Mouse (Mus musculus) heart, adult 2 months (tissue): Measurements from ENCODE around the gene Arid5b. TPM values are rescaled to one million over a fixed set of nuclear protein-coding genes. Genes with fewer than 3 reads are reported as not detected.

Source experiments
- DNase-seq, 2 experiments: peaks; one replicate each; pipeline ENCODE4 v3.0.0; 2021
- H3K27ac ChIP-seq: fragments of 200-600 bp; 2 replicates; pipeline ENCODE4 v1.8.1; 2022
- H3K27me3 ChIP-seq: fragments of 200-500 bp; 2 replicates; pipeline ENCODE4 v1.6.1; 2012; ENCODE audit warnings: mild to moderate bottlenecking, low read length, inconsistent platforms, mixed read lengths; ENCODE audit not compliant: control insufficient read depth, insufficient read depth
- H3K36me3 ChIP-seq: fragments of 200-500 bp; 2 replicates; pipeline ENCODE4 v1.6.1; 2012; ENCODE audit warnings: low read length, inconsistent platforms; ENCODE audit not compliant: control insufficient read depth, insufficient read depth
- H3K4me1 ChIP-seq: fragments of 200-500 bp; 2 replicates; pipeline ENCODE4 v1.6.1; 2011; ENCODE audit warnings: low read length; ENCODE audit not compliant: control insufficient read depth, insufficient read depth
- H3K4me3 ChIP-seq: fragments of 200-600 bp; 2 replicates; pipeline ENCODE4 v1.8.1; 2022
- H3K79me2 ChIP-seq: fragments of 200-500 bp; replicated peaks from 2 replicates; pipeline ENCODE4 v1.6.1; 2012; ENCODE audit warnings: mild to moderate bottlenecking, inconsistent platforms, low read length, moderate library complexity, mixed read lengths; ENCODE audit not compliant: control insufficient read depth, insufficient read depth
- H3K9ac ChIP-seq: fragments of 200-500 bp; 2 replicates; pipeline ENCODE4 v1.6.1; 2012; ENCODE audit warnings: low read depth, mild to moderate bottlenecking, control low read depth, inconsistent platforms, low read length, mixed read lengths
- CTCF ChIP-seq: fragments of 200-600 bp; IDR thresholded peaks from 2 replicates; pipeline ENCODE4 v1.8.1; 2022; ENCODE audit warnings: antibody characterized with exemption, mild to moderate bottlenecking, moderate library complexity
- EP300 ChIP-seq: fragments of 200-500 bp; IDR thresholded peaks from 2 replicates; pipeline ENCODE4 v1.6.1; 2011; ENCODE audit warnings: low read depth, low read length, control low read depth; ENCODE audit not compliant: insufficient read depth
- POLR2A ChIP-seq: fragments of 200-500 bp; IDR thresholded peaks from 2 replicates; pipeline ENCODE4 v1.6.1; 2011; ENCODE audit warnings: mild to moderate bottlenecking, low read depth, low read length, control low read depth; ENCODE audit not compliant: insufficient read depth
- WGBS: fragments of 180-500 bp; shearing (Covaris S2); methylation state at CpG from one replicate; pipeline ENCODE4 v1.1.7; 2018; 5-methylcytosine and 5-hydroxymethylcytosine counted together
- intact Hi-C: fragments of 180-260 bp; cut with DNase I; formaldehyde crosslinking; loops from one replicate; pipeline ENCODE4 v1.15.1; 2025
- polyA plus RNA-seq: library from polyadenylated mRNA; depleted of rRNA; stranded (reverse); fragments of >200 nt; gene quantifications from 2 replicates; pipeline ENCODE4 v1.2.3, GENCODE M21; 2012
- total RNA-seq, 2 experiments: library from RNA; stranded (reverse); gene quantifications; 2 replicates each; pipeline ENCODE4 v1.2.3; 2021

Gene Arid5b
- total and polyA plus RNA-seq, 3 experiments: 6.3 to 22.5 (median 21.1) TPM

GRCm38 (mm10) chr10:68179741-68180140, 98.8 kb downstream of the Arid5b start:
- H3K27ac ChIP-seq: no peak overlapping the region
- intact Hi-C loops: no loop called here
- no peak overlapping the region for H3K9ac ChIP-seq
- no peak overlapping the region for H3K4me3 ChIP-seq
- H3K4me1 ChIP-seq: no peaks in the 10 kb centered on the region; the same call in 1 of the 2 replicates
- no peaks in the 10 kb centered on the region for H3K27me3 ChIP-seq
- 69% methylated on average over 5 of the region's 5 CpGs for WGBS
- H3K79me2 ChIP-seq: no peaks in the 10 kb centered on the region
- TF ChIP-seq POLR2A: no peak
- no peak for TF ChIP-seq EP300
- TF ChIP-seq CTCF: no peak
- peaks cover 2% of the 10 kb centered on the region; the same call in 1 of the 2 replicates for H3K36me3 ChIP-seq
- DNase-seq: no peak

- no peak for DNase-seq
- peaks cover 2% of the 10 kb centered on the region; the same call in 1 of the 2 replicates for H3K36me3 ChIP-seq
- H3K27me3 ChIP-seq: no peaks in the 10 kb centered on the region
- H3K79me2 ChIP-seq: no peaks in the 10 kb centered on the region
- TF ChIP-seq POLR2A (no peak), CTCF (no peak), EP300 (no peak)
- H3K27ac ChIP-seq: no peak overlapping the region
- no peak overlapping the region for H3K4me3 ChIP-seq
- no peak overlapping the region for H3K9ac ChIP-seq
- WGBS: 61% methylated on average over 4 of the region's 4 CpGs
- intact Hi-C loops: no loop called here
- no peaks in the 10 kb centered on the region; the same call in 1 of the 2 replicates for H3K4me1 ChIP-seq
These were observed 99.2 kb downstream of the Arid5b start for GRCm38 (mm10) chr10:68179339-68179738.

- H3K27ac ChIP-seq: no peak overlapping the region
- DNase-seq: no peak
- H3K79me2 ChIP-seq: no peaks in the 10 kb centered on the region
- H3K4me3 ChIP-seq: no peak overlapping the region
- intact Hi-C loops: no loop called here
- peaks cover 2% of the 10 kb centered on the region; the same call in 1 of the 2 replicates for H3K36me3 ChIP-seq
- no peak overlapping the region for H3K9ac ChIP-seq
- H3K4me1 ChIP-seq: no peaks in the 10 kb centered on the region; the same call in 1 of the 2 replicates
- WGBS: 83% methylated on average over 10 of the region's 10 CpGs
- TF ChIP-seq POLR2A (no peak), EP300 (no peak), CTCF (no peak)
- H3K27me3 ChIP-seq: no peaks in the 10 kb centered on the region
These were observed 100.6 kb downstream of the Arid5b start for GRCm38 (mm10) chr10:68177697-68178485.

GRCm38 (mm10) chr10:68175811-68176210, 102.7 kb downstream of the Arid5b start:
- Histone ChIP-seq H3K4me3 (no peak overlapping the region), H3K27me3 (no peaks in the 10 kb centered on the region), H3K4me1 (no peaks in the 10 kb centered on the region; the same call in 1 of the 2 replicates), H3K79me2 (no peaks in the 10 kb centered on the region), H3K36me3 (no peaks in the 10 kb centered on the region), H3K9ac (no peak overlapping the region), H3K27ac (no peak overlapping the region)
- intact Hi-C loops: loop anchor here (2.0 kb wide), 1 partner anchor 13 kb away; no protein-coding TSS in a partner anchor
- 90% methylated on average over 5 of the region's 5 CpGs for WGBS
- TF ChIP-seq EP300: no peak
- no peak for TF ChIP-seq POLR2A
- no peak for TF ChIP-seq CTCF
- DNase-seq: no peak

- no peak for TF ChIP-seq EP300
- Histone ChIP-seq H3K27ac (no peak overlapping the region), H3K79me2 (no peaks in the 10 kb centered on the region), H3K4me3 (no peak overlapping the region), H3K27me3 (no peaks in the 10 kb centered on the region), H3K9ac (no peak overlapping the region), H3K36me3 (peaks cover 5% of the 10 kb centered on the region), H3K4me1 (no peaks in the 10 kb centered on the region)
- 76% methylated on average over 9 of the region's 9 CpGs for WGBS
- intact Hi-C loops: loop anchor here (2.0 kb wide), 1 partner anchor 15 kb away; no protein-coding TSS in a partner anchor
- no peak for DNase-seq
These were observed 104.9 kb downstream of the Arid5b start for GRCm38 (mm10) chr10:68173634-68174033.

- DNase-seq: no peak
- TF ChIP-seq EP300 (no peak), CTCF (no peak), POLR2A (no peak)
- intact Hi-C loops: no loop called here
These were observed 105.6 kb downstream of the Arid5b start for GRCm38 (mm10) chr10:68172906-68173305.

More at GRCm38 (mm10) chr10:68172906-68173305, 105.6 kb downstream of the Arid5b start:
- no peaks in the 10 kb centered on the region for H3K79me2 ChIP-seq
- H3K4me1 ChIP-seq: peaks cover 1% of the 10 kb centered on the region
- no peak overlapping the region for H3K27ac ChIP-seq
- no peak overlapping the region for H3K4me3 ChIP-seq
- peaks cover 6% of the 10 kb centered on the region for H3K36me3 ChIP-seq
- no peaks in the 10 kb centered on the region for H3K27me3 ChIP-seq
- 96% methylated on average over 4 of the region's 4 CpGs for WGBS
- no peak overlapping the region for H3K9ac ChIP-seq
